Mouse (Mus musculus) ES-E14 (cell line): ENCODE results near the gene Znrf3. TPM values are rescaled to one million over a fixed set of nuclear protein-coding genes. Genes with fewer than 3 reads are reported as not detected.

Source experiments
- DNase-seq: peaks from one replicate; pipeline ENCODE4 v3.0.0-alpha.2; 2013; ENCODE audit warnings: low read depth, low spot score
- H3K27ac ChIP-seq: 2 replicates; pipeline ENCODE4 v1.5.1; 2012; ENCODE audit warnings: low read depth, mild to moderate bottlenecking, low read length, moderate library complexity, mixed read lengths; ENCODE audit not compliant: poor library complexity, insufficient read depth, severe bottlenecking
- H3K36me3 ChIP-seq: 2 replicates; pipeline ENCODE4 v1.6.1; 2012; ENCODE audit warnings: mild to moderate bottlenecking, low read length, moderate library complexity, mixed read lengths; ENCODE audit not compliant: control insufficient read depth, poor library complexity, insufficient read depth, severe bottlenecking
- H3K4me1 ChIP-seq, 2 experiments: fragments of 150-350 bp in 1 of 2; sonication (generic) in 1 of 2; 2 replicates each; pipeline ENCODE4 v1.6.1; 2012; ENCODE audit warnings: low read length in 2 of 2, mild to moderate bottlenecking in 1 of 2, mixed read lengths in 1 of 2; ENCODE audit not compliant: control insufficient read depth in 2 of 2, insufficient read depth in 2 of 2, poor library complexity in 1 of 2
- H3K4me3 ChIP-seq, 2 experiments: fragments of 150-350 bp in 1 of 2; sonication (generic) in 1 of 2; 2 replicates each; pipeline ENCODE4 v1.5.1; 2012; ENCODE audit warnings: low read length in 2 of 2, low read depth in 1 of 2, mild to moderate bottlenecking in 1 of 2, mixed read lengths in 1 of 2; ENCODE audit not compliant: insufficient read depth in 1 of 2, poor library complexity in 1 of 2, severe bottlenecking in 1 of 2
- H3K9ac ChIP-seq: 2 replicates; pipeline ENCODE4 v1.6.1; 2012; ENCODE audit warnings: low read depth, mild to moderate bottlenecking, low read length, mixed read lengths; ENCODE audit not compliant: poor library complexity, insufficient read depth, severe bottlenecking
- H3K9me3 ChIP-seq: fragments of 150-350 bp; sonication (generic); 2 replicates; pipeline ENCODE4 v1.6.1; 2012; ENCODE audit warnings: low read depth, mild to moderate bottlenecking, low read length; ENCODE audit not compliant: control insufficient read depth, insufficient read depth
- CHD2 ChIP-seq: IDR thresholded peaks from 2 replicates; pipeline ENCODE4 v1.6.1; 2014; ENCODE audit warnings: mild to moderate bottlenecking, low read depth, low read length, inconsistent platforms
- HCFC1 ChIP-seq: IDR thresholded peaks from 2 replicates; pipeline ENCODE4 v1.6.1; 2012; ENCODE audit warnings: low read length, inconsistent platforms, borderline replicate concordance; ENCODE audit not compliant: insufficient read depth
- MAFK ChIP-seq: IDR thresholded peaks from 2 replicates; pipeline ENCODE4 v1.6.1; 2014; ENCODE audit warnings: mild to moderate bottlenecking, low read depth, low read length, inconsistent platforms; ENCODE audit not compliant: insufficient read depth
- ZC3H11A ChIP-seq: IDR thresholded peaks from 2 replicates; pipeline ENCODE4 v1.6.1; 2012; ENCODE audit warnings: low read depth, mild to moderate bottlenecking, inconsistent platforms, low read length, borderline replicate concordance
- ZNF384 ChIP-seq: IDR thresholded peaks from 2 replicates; pipeline ENCODE4 v1.6.1; 2012; ENCODE audit warnings: low read depth, low read length, inconsistent platforms
- in situ Hi-C, 2 experiments: fragments of 600-800 bp; cut with MboI; formaldehyde crosslinking; loops; one replicate each; pipeline ENCODE4 v1.15.1; 2025; ENCODE audit warnings: low sequenced_read_pairs in 2 of 2, inconsistent platforms in 1 of 2; ENCODE audit not compliant: unreplicated experiment in 2 of 2
- total RNA-seq: library from RNA; depleted of rRNA; stranded (reverse); fragments of 300-350 nt; gene quantifications from 2 replicates; pipeline ENCODE4 v1.2.3, GENCODE M21; 2012

The Znrf3 gene
- total RNA-seq, 1 experiment = 15.4 TPM

DNA sequence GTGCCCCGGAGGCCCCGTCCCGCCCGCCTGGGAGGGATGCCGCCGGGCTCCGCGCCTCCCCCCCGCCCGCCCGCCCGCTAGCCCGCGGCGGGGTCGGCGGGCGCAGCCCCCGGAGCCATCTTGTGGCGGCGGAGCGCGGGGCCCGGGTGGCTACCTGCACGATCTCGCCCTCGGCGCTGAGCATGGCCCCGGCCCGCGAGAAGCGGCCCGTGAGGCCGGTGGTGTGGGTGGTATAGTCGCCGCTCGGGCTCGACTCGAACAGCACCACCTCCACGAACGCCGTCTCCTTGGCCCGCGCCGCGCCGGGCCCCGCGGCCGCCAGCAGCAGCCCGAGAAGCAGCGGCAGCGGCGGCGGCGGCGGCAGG is 431 bp downstream of the Znrf3 start:
- no peak overlapping the region for H3K27ac ChIP-seq
- H3K9ac ChIP-seq = peak overlapping the region; percentile 96
- H3K9me3 ChIP-seq = no peaks in the 10 kb centered on the region
- H3K4me1 ChIP-seq = peaks cover 0 to 4% of the 10 kb centered on the region in 2 experiments; a peak in 2 of 4 replicates
- no peak for DNase-seq
- in situ Hi-C loops = no loop called here
- H3K4me3 ChIP-seq = peak overlapping the region; percentile 93 to 95
- no peaks in the 10 kb centered on the region for H3K36me3 ChIP-seq
- no peak for TF ChIP-seq ZNF384
- no peak for TF ChIP-seq HCFC1
- TF ChIP-seq MAFK = no peak
- no peak for TF ChIP-seq ZC3H11A
- no peak for TF ChIP-seq CHD2

DNA sequence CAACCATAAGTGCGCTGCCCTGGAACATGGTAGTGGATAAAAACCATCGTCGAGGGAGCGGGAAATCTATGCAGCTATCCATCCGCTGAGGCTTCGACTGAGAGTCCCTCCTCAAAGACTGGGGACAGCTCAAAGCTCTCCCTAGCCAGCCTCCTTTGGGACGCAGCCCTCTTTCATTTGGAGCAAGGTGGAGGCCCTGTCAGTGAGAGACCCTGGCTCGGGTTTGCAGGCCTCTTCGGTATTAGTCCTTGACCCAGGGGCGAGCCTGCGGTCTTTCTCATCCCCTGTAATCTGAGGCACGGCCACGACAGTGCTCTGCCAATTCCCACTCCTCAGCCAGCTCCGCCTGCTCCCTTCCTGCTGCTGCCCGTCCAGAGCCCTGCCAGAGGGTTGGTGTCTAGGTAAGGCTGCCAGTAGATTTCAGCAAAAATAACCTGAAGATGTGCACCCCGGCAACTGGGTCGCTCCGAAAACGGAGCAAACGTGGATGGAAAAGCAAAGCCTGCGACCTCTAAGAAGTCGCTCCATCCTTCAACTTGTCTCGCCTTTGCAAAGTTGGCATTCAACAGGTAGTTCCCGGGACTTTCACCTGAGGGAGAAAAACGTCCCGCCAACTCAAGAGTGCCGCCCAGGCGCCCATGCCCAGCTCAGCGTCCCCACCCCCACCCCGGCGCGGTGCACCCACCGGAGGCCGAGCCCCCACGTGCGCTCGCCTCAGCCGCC is 975 bp downstream of the Znrf3 start:
- no peak for DNase-seq
- in situ Hi-C loops = no loop called here
- Histone ChIP-seq H3K4me1 (peaks cover 0 to 4% of the 10 kb centered on the region in 2 experiments; a peak in 2 of 4 replicates), H3K36me3 (no peaks in the 10 kb centered on the region), H3K4me3 (peak overlapping the region; percentile 93 to 95), H3K9ac (peak overlapping the region; percentile 96), H3K9me3 (no peaks in the 10 kb centered on the region), H3K27ac (no peak overlapping the region)
- TF ChIP-seq CHD2 (no peak), HCFC1 (no peak), ZNF384 (no peak), ZC3H11A (no peak), MAFK (no peak)

DNA sequence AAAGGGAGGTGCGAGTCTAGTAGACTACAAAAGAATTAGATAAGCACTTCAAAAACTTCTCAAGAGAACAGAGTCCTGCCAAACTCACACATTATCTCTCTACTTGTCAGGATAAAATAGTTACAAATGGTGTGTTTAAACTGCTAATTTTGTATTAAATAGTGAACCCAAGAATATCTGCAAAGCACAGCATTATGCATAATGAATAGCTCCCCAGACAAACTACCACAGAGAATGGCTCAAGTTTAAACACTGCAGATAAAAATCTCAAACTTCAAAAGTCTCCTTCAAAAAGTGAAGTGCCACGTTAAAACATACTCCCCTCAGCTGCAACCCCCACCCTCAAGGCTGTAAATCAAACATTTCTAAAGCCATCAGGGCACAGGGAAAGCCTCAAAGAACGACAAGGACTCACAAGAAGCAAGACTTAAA is 2.0 kb downstream of the Znrf3 start:
- no peak overlapping the region for H3K4me3 ChIP-seq
- no peaks in the 10 kb centered on the region for H3K9me3 ChIP-seq
- H3K36me3 ChIP-seq = no peaks in the 10 kb centered on the region
- H3K9ac ChIP-seq = no peak overlapping the region
- no peak for DNase-seq
- no peak overlapping the region for H3K27ac ChIP-seq
- in situ Hi-C loops = no loop called here
- no peak for TF ChIP-seq ZC3H11A
- no peak for TF ChIP-seq ZNF384
- TF ChIP-seq HCFC1 = no peak
- no peak for TF ChIP-seq MAFK
- no peak for TF ChIP-seq CHD2
- peaks cover 0 to 4% of the 10 kb centered on the region in 2 experiments; a peak in 2 of 4 replicates for H3K4me1 ChIP-seq

- Histone ChIP-seq H3K36me3 (no peaks in the 10 kb centered on the region), H3K27ac (no peak overlapping the region), H3K9ac (no peak overlapping the region), H3K4me1 (peaks cover 0 to 6% of the 10 kb centered on the region in 2 experiments; a peak in 3 of 4 replicates), H3K4me3 (no peak overlapping the region), H3K9me3 (no peaks in the 10 kb centered on the region)
- TF ChIP-seq CHD2 (no peak), HCFC1 (no peak), MAFK (no peak), ZC3H11A (no peak), ZNF384 (no peak)
- in situ Hi-C loops = no loop called here
- DNase-seq = no peak
Observed at GRCm38 (mm10) chr11:5437646-5438045, 7.0 kb downstream of the Znrf3 start.
